Mouse (Mus musculus) Patski (cell line): ENCODE data around the gene Tnpo2. TPM values are rescaled to one million over a fixed set of nuclear protein-coding genes. Genes with fewer than 3 reads are reported as not detected.
A peak's percentile ranks its signal among the peaks of the same experiment; 100 is the strongest.

ENCODE experiments used
- ATAC-seq: fragments of 100-300 bp; one replicate; pipeline ENCODE4 v1.8.0; 2021
- CTCF ChIA-PET: fragments of 350-600 bp; sonication (Branson Sonifier 250); formaldehyde crosslinking; loops from one replicate; lab custom pipeline; 2022; ENCODE audit warnings: inconsistent platforms; lab: Charles Lee
- POLR2A ChIA-PET: fragments of 350-600 bp; sonication (Branson Sonifier 250); formaldehyde crosslinking; loops from one replicate; lab custom pipeline; 2022; ENCODE audit warnings: antibody characterized with exemption, inconsistent platforms; lab: Charles Lee
- DNase-seq: peaks from one replicate; pipeline ENCODE4 v3.0.0-alpha.2; 2011; ENCODE audit warnings: low read depth, low spot score
- H3K27me3 ChIP-seq: fragments of 371-371 bp; one replicate; pipeline ENCODE4 v1.5.1; 2021
- CTCF ChIP-seq: fragments of 100-300 bp; IDR thresholded peaks from one replicate; pipeline ENCODE4 v1.5.1; 2021
- in situ Hi-C: fragments of 300-500 bp; cut with MboI; formaldehyde crosslinking; loops from 3 replicates; pipeline ENCODE4 v1.11.1; 2018; ENCODE audit warnings: low pct_unique_long_range_greater_than_20kb, mixed read lengths
- polyA plus RNA-seq: library from polyadenylated mRNA; unstranded; gene quantifications from one replicate; pipeline ENCODE4 v1.2.3, GENCODE M21; 2021

Tnpo2 gene
- polyA plus RNA-seq, 1 experiment from 2014 or later: 83.7 TPM

GRCm38 (mm10) chr8:85067982-85068381 lies 31.3 kb downstream of the Tnpo2 start, which contains the start of gene Gm5741:
Gm5741 (minus strand) TSS chr8:85067982.
- H3K27me3 ChIP-seq: no peaks in the 10 kb centered on the region
- no peak for TF ChIP-seq CTCF
- POLR2A ChIA-PET: interaction anchor here (1.1 to 1.5 kb wide), 2 partner anchors 30 to 93 kb away, joined by 3 to 5 read pairs; no protein-coding TSS in a partner anchor
- CTCF ChIA-PET: interaction anchor here (0.8 to 1.4 kb wide), 3 partner anchors 8 to 22 kb away, joined by 3 to 4 read pairs (median 4); no protein-coding TSS in a partner anchor
- DNase-seq: no peak
- no peak for ATAC-seq
- in situ Hi-C loops: no loop called here

GRCm38 (mm10) chr8:85071041-85071440 lies 34.3 kb downstream of the Tnpo2 start:
- peak; percentile 45 for ATAC-seq
- ChIA-PET POLR2A (interaction anchor here (0.6 to 1.8 kb wide), 7 partner anchors 8 to 500 kb away, joined by 3 to 6 read pairs (median 3); partner anchors contain the start of gene Fbxw9), CTCF (interaction anchor here (0.8 to 2.6 kb wide), 4 partner anchors 10 to 46 kb away, joined by 3 to 5 read pairs (median 4); partner anchors contain the start of genes Asna1 and Fbxw9)
- no peak for DNase-seq
- in situ Hi-C loops: no loop called here
- no peak for TF ChIP-seq CTCF
- H3K27me3 ChIP-seq: no peaks in the 10 kb centered on the region

- CTCF ChIA-PET: interaction anchor here (0.8 to 2.6 kb wide), 4 partner anchors 11 to 46 kb away, joined by 3 to 5 read pairs (median 4); partner anchors contain the start of genes Asna1 and Fbxw9
- ATAC-seq (peak; percentile 68), DNase-seq (no peak)
- in situ Hi-C loops: no loop called here
- POLR2A ChIA-PET: interaction anchor here (0.6 to 1.4 kb wide), 6 partner anchors 9 to 499 kb away, joined by 3 to 6 read pairs (median 3); no protein-coding TSS in a partner anchor
- no peaks in the 10 kb centered on the region for H3K27me3 ChIP-seq
- no peak for TF ChIP-seq CTCF
These were observed 35.0 kb downstream of the Tnpo2 start, which contains the start of gene Dhps for GRCm38 (mm10) chr8:85071514-85072281. Dhps (plus strand) TSS chr8:85071757.

- ATAC-seq (no peak), DNase-seq (no peak)
- POLR2A ChIA-PET: no interaction called here
- no peaks in the 10 kb centered on the region for H3K27me3 ChIP-seq
- CTCF ChIA-PET: interaction anchor here (1.3 to 2.6 kb wide), 2 partner anchors 12 to 47 kb away, joined by 5 read pairs; partner anchors contain the start of genes Asna1 and Fbxw9
- TF ChIP-seq CTCF: no peak
- in situ Hi-C loops: no loop called here
These were observed 35.7 kb downstream of the Tnpo2 start for GRCm38 (mm10) chr8:85072364-85072929.

- DNase-seq: no peak
- POLR2A ChIA-PET: no interaction called here
- no peak for TF ChIP-seq CTCF
- in situ Hi-C loops: no loop called here
- ATAC-seq: no peak
- no peaks in the 10 kb centered on the region for H3K27me3 ChIP-seq
- CTCF ChIA-PET: interaction anchor here (1.2 kb wide), 1 partner anchor 10 kb away, joined by 3 read pairs; no protein-coding TSS in a partner anchor
These were observed 36.4 kb downstream of the Tnpo2 start for GRCm38 (mm10) chr8:85073041-85073612.

- POLR2A ChIA-PET: no interaction called here
- in situ Hi-C loops: no loop called here
- no peak for DNase-seq
- no peak for TF ChIP-seq CTCF
- CTCF ChIA-PET: no interaction called here
- ATAC-seq: no peak
- H3K27me3 ChIP-seq: no peaks in the 10 kb centered on the region
These were observed 37.5 kb downstream of the Tnpo2 start for GRCm38 (mm10) chr8:85074167-85074566.

GRCm38 (mm10) chr8:85074617-85075016 lies 37.9 kb downstream of the Tnpo2 start:
- H3K27me3 ChIP-seq: no peaks in the 10 kb centered on the region
- in situ Hi-C loops: no loop called here
- DNase-seq (no peak), ATAC-seq (no peak)
- ChIA-PET POLR2A (no interaction called here), CTCF (no interaction called here)
- no peak for TF ChIP-seq CTCF

- in situ Hi-C loops: no loop called here
- TF ChIP-seq CTCF: no peak
- ChIA-PET POLR2A (interaction anchor here (0.7 to 1.1 kb wide), 3 partner anchors 16 to 40 kb away, joined by 3 to 4 read pairs (median 3); partner anchors contain the start of genes Fbxw9 and Tnpo2), CTCF (interaction anchor here (0.9 to 2.7 kb wide), 9 partner anchors 9 to 95 kb away, joined by 3 to 10 read pairs (median 3); partner anchors contain the start of genes Gm5741 and Tnpo2)
- H3K27me3 ChIP-seq: no peaks in the 10 kb centered on the region
- DNase-seq (no peak), ATAC-seq (peak; percentile 29)
These were observed 39.3 kb downstream of the Tnpo2 start for GRCm38 (mm10) chr8:85076001-85076400.

GRCm38 (mm10) chr8:85076993-85077392 lies 40.3 kb downstream of the Tnpo2 start:
- ChIA-PET POLR2A (no interaction called here), CTCF (interaction anchor here (0.6 to 2.7 kb wide), 12 partner anchors 8 to 94 kb away, joined by 3 to 10 read pairs (median 3); partner anchors contain the start of genes Gm5741 and Tnpo2)
- no peak for TF ChIP-seq CTCF
- peak; percentile 33 for ATAC-seq
- DNase-seq: no peak
- no peaks in the 10 kb centered on the region for H3K27me3 ChIP-seq
- in situ Hi-C loops: no loop called here

GRCm38 (mm10) chr8:85080214-85080531 lies 43.5 kb downstream of the Tnpo2 start:
- TF ChIP-seq CTCF: no peak
- ATAC-seq (no peak), DNase-seq (no peak)
- no peaks in the 10 kb centered on the region for H3K27me3 ChIP-seq
- in situ Hi-C loops: no loop called here
- POLR2A ChIA-PET: interaction anchor here (0.8 kb wide), 1 partner anchor 9 kb away, joined by 3 read pairs; no protein-coding TSS in a partner anchor
- CTCF ChIA-PET: no interaction called here
